Mouse (Mus musculus): ENCODE results near the gene Ctcfl. TPM values are rescaled to one million over a fixed set of nuclear protein-coding genes. Genes with fewer than 3 reads are reported as not detected.

The Ctcfl gene
- polyA plus RNA-seq, 1 experiment from 2014 or later, result not detected

DNA sequence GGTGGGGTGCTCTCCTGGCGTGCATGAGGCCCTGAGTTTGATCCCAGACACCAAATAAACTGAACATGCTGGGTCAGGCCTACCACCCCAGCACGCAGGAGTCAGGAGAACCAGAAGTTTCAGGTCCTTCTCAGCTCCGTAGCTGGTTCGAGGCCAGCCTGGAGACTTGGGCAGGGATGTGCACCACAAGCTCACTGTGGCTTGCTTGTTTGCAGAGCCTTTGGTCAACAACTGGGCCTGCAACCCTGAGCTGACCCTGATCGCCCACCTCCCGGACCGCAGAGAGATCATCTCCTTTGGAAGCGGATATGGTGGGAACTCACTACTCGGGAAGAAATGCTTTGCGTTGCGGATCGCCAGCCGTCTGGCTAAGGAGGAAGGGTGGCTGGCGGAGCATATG, 35.6 kb upstream of the Ctcfl start:
- H3K4me1 ChIP-seq (ENCODE audit: insufficient read depth, low read depth, low read length), result no peaks in the 10 kb centered on the region

DNA sequence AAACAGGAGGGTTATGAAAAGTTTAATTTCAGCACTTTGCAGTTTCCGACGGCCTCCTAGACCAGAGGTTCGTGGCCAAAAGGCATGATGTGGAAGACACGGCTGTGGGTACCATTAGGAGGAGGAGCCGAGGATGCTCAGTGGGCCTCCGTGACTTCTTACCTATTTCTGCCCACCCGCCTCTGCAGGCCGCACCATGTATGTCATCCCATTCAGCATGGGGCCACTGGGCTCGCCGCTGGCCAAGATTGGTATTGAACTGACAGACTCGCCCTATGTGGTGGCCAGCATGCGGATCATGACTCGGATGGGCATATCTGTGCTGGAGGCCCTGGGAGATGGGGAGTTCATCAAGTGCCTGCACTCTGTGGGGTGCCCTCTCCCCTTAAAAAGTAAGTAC, 35.2 kb upstream of the Ctcfl start:
- Histone ChIP-seq H3K9ac (replicated peaks; ENCODE audit: low read depth) (no peak overlapping the region), H3K27me3 (replicated peaks; ENCODE audit: insufficient read depth, low read length) (no peaks in the 10 kb centered on the region), H3K4me2 (replicated peaks; ENCODE audit: low read depth, low read length) (no peak overlapping the region), H3K9me3 (ENCODE audit: low read length) (no peaks in the 10 kb centered on the region), H3K27ac (ENCODE audit: low read length) (no peak overlapping the region), H3K36me3 (ENCODE audit: insufficient read depth, low read length) (no peaks in the 10 kb centered on the region), H3K4me1 (ENCODE audit: insufficient read depth, low read depth, low read length) (no peaks in the 10 kb centered on the region), H3K4me3 (ENCODE audit: low read depth, low read length) (no peak overlapping the region)
- WGBS, result 90% methylated on average over 13 of the region's 13 CpGs
- no peak for TF ChIP-seq CTCF (IDR thresholded peaks at IDR 0.05)
- TF ChIP-seq EP300 (IDR thresholded peaks at IDR 0.05), result no peak
- ATAC-seq (no peak), DNase-seq (ENCODE audit: low spot score) (no peak)

More for the DNA sequence above, 35.6 kb upstream of the Ctcfl start:
- ATAC-seq (no peak), DNase-seq (ENCODE audit: low spot score) (no peak)
- no peaks in the 10 kb centered on the region for H3K9me3 ChIP-seq (ENCODE audit: low read length)
- TF ChIP-seq CTCF (IDR thresholded peaks at IDR 0.05), result no peak
- TF ChIP-seq EP300 (IDR thresholded peaks at IDR 0.05), result no peak
- H3K36me3 ChIP-seq (ENCODE audit: insufficient read depth, low read length), result no peaks in the 10 kb centered on the region
- 88% methylated on average over 14 of the region's 14 CpGs for WGBS
- no peak overlapping the region for H3K4me2 ChIP-seq (replicated peaks; ENCODE audit: low read depth, low read length)
- H3K9ac ChIP-seq (replicated peaks; ENCODE audit: low read depth), result no peak overlapping the region
- H3K4me3 ChIP-seq (ENCODE audit: low read depth, low read length), result no peak overlapping the region
- no peaks in the 10 kb centered on the region for H3K27me3 ChIP-seq (replicated peaks; ENCODE audit: insufficient read depth, low read length)
- H3K27ac ChIP-seq (ENCODE audit: low read length), result no peak overlapping the region

DNA sequence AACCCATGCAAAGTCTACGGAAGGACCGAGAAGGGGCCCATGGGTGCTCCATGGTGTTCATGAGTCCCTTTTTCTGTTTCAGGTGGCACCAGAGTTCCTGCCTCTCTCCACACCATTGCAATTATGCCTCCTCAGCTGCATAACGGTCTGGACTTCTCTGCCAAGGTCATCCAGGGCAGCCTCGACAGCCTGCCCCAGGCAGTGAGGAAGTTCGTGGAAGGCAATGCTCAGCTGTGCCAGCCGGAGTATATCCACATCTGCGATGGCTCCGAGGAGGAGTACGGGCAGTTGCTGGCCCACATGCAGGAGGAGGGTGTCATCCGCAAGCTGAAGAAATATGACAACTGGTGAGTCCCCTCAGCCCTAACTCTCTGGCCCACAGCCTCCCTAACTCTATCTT, 33.9 kb upstream of the Ctcfl start:
- TF ChIP-seq EP300 (IDR thresholded peaks at IDR 0.05) (no peak), CTCF (IDR thresholded peaks at IDR 0.05) (no peak)
- WGBS, result 70% methylated on average over 10 of the region's 10 CpGs
- no peak overlapping the region for H3K4me3 ChIP-seq (ENCODE audit: low read depth, low read length)

DNA sequence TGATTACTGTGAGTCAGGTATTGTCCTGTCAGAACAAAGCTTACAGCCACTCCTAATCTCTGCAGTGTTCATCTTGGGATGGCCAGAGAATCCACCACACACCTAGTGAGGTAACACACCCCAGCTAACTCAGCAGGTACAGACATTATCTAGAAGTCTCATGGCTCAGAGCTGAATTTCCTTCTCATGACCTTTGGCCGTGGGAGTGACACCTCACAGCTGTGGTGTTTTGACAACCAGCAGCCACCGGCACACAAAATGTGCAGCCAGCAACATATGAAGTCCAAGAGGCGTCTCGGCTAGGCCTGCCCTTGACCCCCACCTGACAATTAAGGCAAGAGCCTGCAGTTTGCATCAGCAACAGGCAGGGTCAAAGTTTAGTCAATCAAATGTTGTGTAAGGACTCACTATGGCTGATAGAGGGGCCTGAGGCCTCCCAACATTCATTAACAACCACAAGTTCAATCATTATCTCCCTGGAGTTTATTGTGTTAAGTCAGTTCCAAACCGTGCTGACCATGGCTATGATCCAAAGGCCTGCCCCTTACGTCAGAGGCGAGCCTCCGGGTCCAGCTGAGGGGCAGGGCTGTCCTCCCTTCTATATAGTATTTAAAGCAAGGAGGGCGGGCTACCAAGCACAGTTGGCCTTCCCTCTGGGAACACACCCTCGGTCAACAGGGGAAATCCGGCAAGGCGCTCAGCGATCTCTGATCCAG, 33.3 kb upstream of the Ctcfl start, which contains the start of gene Pck1:
TSS of gene Pck1 (plus strand) at position 613 of the 716 bp plus-strand sequence.
- Histone ChIP-seq H3K9me3 (ENCODE audit: low read length) (no peaks in the 10 kb centered on the region), H3K9ac (replicated peaks; ENCODE audit: low read depth) (no peak within 1 kb of the TSS), H3K27me3 (replicated peaks; ENCODE audit: insufficient read depth, low read length) (no peaks in the 10 kb centered on the region), H3K36me3 (ENCODE audit: insufficient read depth, low read length) (no peaks in the 10 kb centered on the region), H3K4me3 (ENCODE audit: low read depth, low read length) (no peak within 1 kb of the TSS), H3K4me2 (replicated peaks; ENCODE audit: low read depth, low read length) (no peak within 1 kb of the TSS), H3K4me1 (ENCODE audit: insufficient read depth, low read depth, low read length) (no peaks in the 10 kb centered on the region), H3K27ac (ENCODE audit: low read length) (no peak within 1 kb of the TSS)
- TF ChIP-seq CTCF (IDR thresholded peaks at IDR 0.05), result no peak
- TF ChIP-seq EP300 (IDR thresholded peaks at IDR 0.05), result no peak
- 52% methylated on average over 13 of the region's 13 CpGs for WGBS
- peak; percentile 38; the same call in 1 of the 2 replicates for ATAC-seq
- no peak for DNase-seq (ENCODE audit: low spot score)

More for the DNA sequence above, 33.9 kb upstream of the Ctcfl start:
- no peak overlapping the region for H3K9ac ChIP-seq (replicated peaks; ENCODE audit: low read depth)
- no peak overlapping the region for H3K27ac ChIP-seq (ENCODE audit: low read length)
- ATAC-seq (no peak), DNase-seq (ENCODE audit: low spot score) (no peak)
- no peaks in the 10 kb centered on the region for H3K9me3 ChIP-seq (ENCODE audit: low read length)
- no peaks in the 10 kb centered on the region for H3K27me3 ChIP-seq (replicated peaks; ENCODE audit: insufficient read depth, low read length)
- H3K4me1 ChIP-seq (ENCODE audit: insufficient read depth, low read depth, low read length), result no peaks in the 10 kb centered on the region
- no peaks in the 10 kb centered on the region for H3K36me3 ChIP-seq (ENCODE audit: insufficient read depth, low read length)
- H3K4me2 ChIP-seq (replicated peaks; ENCODE audit: low read depth, low read length), result no peak overlapping the region

DNA sequence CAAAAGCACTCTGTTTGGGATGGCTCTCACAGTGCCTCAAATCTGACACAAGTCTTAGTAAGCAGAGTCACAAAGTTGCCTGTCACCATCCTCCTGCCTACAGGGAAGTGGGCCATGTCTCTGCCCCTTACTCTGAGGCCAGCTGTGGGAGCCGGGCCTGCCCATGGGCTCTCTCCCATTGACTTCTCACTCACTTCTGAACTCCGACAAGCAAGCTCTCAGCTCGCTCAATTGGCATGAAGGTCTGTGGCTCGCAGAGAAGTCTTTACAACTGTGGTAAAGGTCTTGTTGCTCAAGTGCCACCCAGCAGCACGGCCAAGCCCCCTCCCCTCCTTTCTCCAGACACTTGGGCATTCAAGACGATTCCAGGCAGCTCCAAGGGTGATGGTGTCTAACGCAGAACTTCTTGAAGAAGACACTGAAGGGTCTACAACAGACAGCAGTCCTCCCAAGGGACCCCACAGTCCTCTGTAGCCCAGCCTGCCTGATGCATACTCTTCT, 32.5 kb upstream of the Ctcfl start:
- no peaks in the 10 kb centered on the region for H3K9me3 ChIP-seq (ENCODE audit: low read length)

DNA sequence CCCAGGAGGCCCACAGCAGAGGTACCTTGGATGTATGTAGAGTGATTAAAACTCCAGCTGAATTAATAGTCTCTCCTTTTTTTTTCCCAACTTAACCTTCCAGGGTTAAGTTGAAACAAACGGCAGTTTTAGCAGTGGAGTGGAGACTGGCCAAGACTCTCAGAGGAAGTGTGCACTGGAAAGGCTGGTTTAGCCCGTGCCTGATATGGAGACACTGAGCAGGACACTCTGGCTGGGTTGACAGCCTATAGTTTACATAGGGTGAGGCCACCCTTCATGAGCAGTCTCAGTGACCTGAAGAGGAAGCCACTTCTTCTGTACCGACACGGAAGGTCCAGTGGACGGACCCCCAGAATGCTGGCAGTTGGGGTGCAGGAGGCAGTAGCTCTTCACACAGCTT, 32.0 kb upstream of the Ctcfl start:
- TF ChIP-seq EP300 (IDR thresholded peaks at IDR 0.05), result no peak
- TF ChIP-seq CTCF (IDR thresholded peaks at IDR 0.05), result no peak
- ATAC-seq, result no peak
- H3K4me1 ChIP-seq (ENCODE audit: insufficient read depth, low read depth, low read length), result no peaks in the 10 kb centered on the region
- no peaks in the 10 kb centered on the region for H3K27me3 ChIP-seq (replicated peaks; ENCODE audit: insufficient read depth, low read length)
- H3K4me3 ChIP-seq (ENCODE audit: low read depth, low read length), result no peak overlapping the region
- H3K36me3 ChIP-seq (ENCODE audit: insufficient read depth, low read length), result no peaks in the 10 kb centered on the region
- no peaks in the 10 kb centered on the region for H3K9me3 ChIP-seq (ENCODE audit: low read length)
- no peak overlapping the region for H3K27ac ChIP-seq (ENCODE audit: low read length)
- H3K9ac ChIP-seq (replicated peaks; ENCODE audit: low read depth), result no peak overlapping the region
- H3K4me2 ChIP-seq (replicated peaks; ENCODE audit: low read depth, low read length), result no peak overlapping the region
- 52% methylated on average over 5 of the region's 5 CpGs for WGBS
- DNase-seq (ENCODE audit: low spot score), result no peak

More for the DNA sequence above, 32.5 kb upstream of the Ctcfl start:
- TF ChIP-seq CTCF (IDR thresholded peaks at IDR 0.05), result no peak
- no peak for TF ChIP-seq EP300 (IDR thresholded peaks at IDR 0.05)
- no peak overlapping the region for H3K4me2 ChIP-seq (replicated peaks; ENCODE audit: low read depth, low read length)
- no peak overlapping the region for H3K4me3 ChIP-seq (ENCODE audit: low read depth, low read length)
- H3K4me1 ChIP-seq (ENCODE audit: insufficient read depth, low read depth, low read length), result no peaks in the 10 kb centered on the region
- ATAC-seq (no peak), DNase-seq (ENCODE audit: low spot score) (no peak)
- H3K27ac ChIP-seq (ENCODE audit: low read length), result no peak overlapping the region
- 74% methylated on average over 7 of the region's 7 CpGs for WGBS
- H3K36me3 ChIP-seq (ENCODE audit: insufficient read depth, low read length), result no peaks in the 10 kb centered on the region
- H3K27me3 ChIP-seq (replicated peaks; ENCODE audit: insufficient read depth, low read length), result no peaks in the 10 kb centered on the region
- H3K9ac ChIP-seq (replicated peaks; ENCODE audit: low read depth), result no peak overlapping the region
